Mouse (Mus musculus) midbrain, postnatal 0 days (tissue): ENCODE data around the gene Sec24c. TPM values are rescaled to one million over a fixed set of nuclear protein-coding genes. Genes with fewer than 3 reads are reported as not detected.
"Not testable (repeated sequence)": the region's sequence is repeated elsewhere in the genome, so short reads cannot be mapped to it uniquely, and the experiment has no call there.

Source experiments
- ATAC-seq: fragments of 200-750 bp; cut with Nextera tagmentation; 2 replicates; pipeline ENCODE4 v1.8.0; 2017; ENCODE audit warnings: moderate number of reproducible peaks, mild to moderate bottlenecking, moderate TSS enrichment, moderate library complexity; ENCODE audit not compliant: low FRiP score
- DNase-seq: peaks from one replicate; pipeline ENCODE4 v3.0.0-alpha.2; 2015; ENCODE audit warnings: low spot score
- H3K27ac ChIP-seq: fragments of 300-500 bp; sonication (generic); 2 replicates; pipeline ENCODE4 v1.5.1; 2014; ENCODE audit warnings: low read depth, mild to moderate bottlenecking, low read length, mixed read lengths
- H3K27me3 ChIP-seq: fragments of 300-500 bp; sonication (generic); 2 replicates; pipeline ENCODE4 v1.6.1; 2014; ENCODE audit warnings: low read length, control low read depth, mixed read lengths; ENCODE audit not compliant: insufficient read depth
- H3K36me3 ChIP-seq: fragments of 300-500 bp; sonication (generic); 2 replicates; pipeline ENCODE4 v1.6.1; 2014; ENCODE audit warnings: low read length, control low read depth, mixed read lengths; ENCODE audit not compliant: insufficient read depth
- H3K4me1 ChIP-seq: fragments of 300-500 bp; sonication (generic); 2 replicates; pipeline ENCODE4 v1.6.1; 2014; ENCODE audit warnings: mild to moderate bottlenecking, control low read depth, antibody characterized with exemption, low read length, mixed read lengths; ENCODE audit not compliant: insufficient read depth
- H3K4me2 ChIP-seq: fragments of 300-500 bp; sonication (generic); 2 replicates; pipeline ENCODE4 v1.6.1; 2014; ENCODE audit warnings: low read depth, mild to moderate bottlenecking, low read length, mixed read lengths; ENCODE audit not compliant: poor library complexity, severe bottlenecking
- H3K4me3 ChIP-seq: fragments of 300-500 bp; sonication (generic); 2 replicates; pipeline ENCODE4 v1.5.1; 2014; ENCODE audit warnings: low read depth, mild to moderate bottlenecking, low read length, moderate library complexity
- H3K9ac ChIP-seq: fragments of 300-500 bp; sonication (generic); replicated peaks from 2 replicates; pipeline ENCODE4 v1.6.1; 2014; ENCODE audit warnings: mild to moderate bottlenecking, low read length, moderate library complexity, mixed read lengths; ENCODE audit not compliant: poor library complexity, severe bottlenecking
- H3K9me3 ChIP-seq: fragments of 300-500 bp; sonication (generic); 2 replicates; pipeline ENCODE4 v1.6.1; 2016; ENCODE audit warnings: low read length, control low read depth
- CTCF ChIP-seq: IDR thresholded peaks from 2 replicates; pipeline ENCODE4 v1.5.1; 2016; ENCODE audit warnings: antibody characterized with exemption, mild to moderate bottlenecking
- WGBS: fragments of 180-500 bp; shearing (Covaris S2); extraction: QIAGEN DNeasy Blood & Tissue Kit; methylation state at CpG from one replicate; pipeline ENCODE4 v1.1.7; 2014; 5-methylcytosine and 5-hydroxymethylcytosine counted together
- polyA plus RNA-seq: library from polyadenylated mRNA; unstranded; fragments of >200 nt; fragmentation: Nextera tagmentation; extraction: Ambion mirVana; gene quantifications from 2 replicates; pipeline ENCODE4 v1.2.1, GENCODE M21; 2015
- total RNA-seq: library from RNA; depleted of rRNA; stranded (reverse); fragments of >200 nt; gene quantifications from 2 replicates; pipeline ENCODE4 v1.2.3, GENCODE M21; 2014

Sec24c gene
- total and polyA plus RNA-seq, 2 experiments from 2014 or later = 63.7 to 141 TPM

GRCm38 (mm10) chr14:20702741-20703381, 28.8 kb downstream of the Sec24c start, which contains the start of gene Chchd1:
Chchd1 (plus strand) TSS chr14:20703006.
- no peak for TF ChIP-seq CTCF
- WGBS = under 1% methylated on average over 61 of the region's 61 CpGs
- peak; percentile 84 for DNase-seq
- Histone ChIP-seq H3K9me3 (no peaks in the 10 kb centered on the region), H3K4me1 (peaks cover 8% of the 10 kb centered on the region; the same call in 1 of the 2 replicates), H3K9ac (peak within 1 kb of the TSS; percentile 82), H3K27ac (peak within 1 kb of the TSS; percentile 88), H3K4me2 (peak within 1 kb of the TSS; percentile 64), H3K36me3 (no peaks in the 10 kb centered on the region; the same call in 1 of the 2 replicates), H3K4me3 (peak within 1 kb of the TSS; percentile 66), H3K27me3 (no peaks in the 10 kb centered on the region)
- ATAC-seq = peak; percentile 76

- peak overlapping the region; percentile 82 for H3K9ac ChIP-seq
- H3K9me3 ChIP-seq, H3K36me3 ChIP-seq, ATAC-seq, H3K4me1 ChIP-seq, H3K27me3 ChIP-seq, DNase-seq: not testable (repeated sequence)
- WGBS = 14% methylated on average over 8 of the region's 8 CpGs
- H3K27ac ChIP-seq = peak overlapping the region; percentile 88
- peak overlapping the region; percentile 66 for H3K4me3 ChIP-seq
- peak overlapping the region; percentile 64 for H3K4me2 ChIP-seq
Observed at GRCm38 (mm10) chr14:20703461-20703860, 29.4 kb downstream of the Sec24c start.

DNA sequence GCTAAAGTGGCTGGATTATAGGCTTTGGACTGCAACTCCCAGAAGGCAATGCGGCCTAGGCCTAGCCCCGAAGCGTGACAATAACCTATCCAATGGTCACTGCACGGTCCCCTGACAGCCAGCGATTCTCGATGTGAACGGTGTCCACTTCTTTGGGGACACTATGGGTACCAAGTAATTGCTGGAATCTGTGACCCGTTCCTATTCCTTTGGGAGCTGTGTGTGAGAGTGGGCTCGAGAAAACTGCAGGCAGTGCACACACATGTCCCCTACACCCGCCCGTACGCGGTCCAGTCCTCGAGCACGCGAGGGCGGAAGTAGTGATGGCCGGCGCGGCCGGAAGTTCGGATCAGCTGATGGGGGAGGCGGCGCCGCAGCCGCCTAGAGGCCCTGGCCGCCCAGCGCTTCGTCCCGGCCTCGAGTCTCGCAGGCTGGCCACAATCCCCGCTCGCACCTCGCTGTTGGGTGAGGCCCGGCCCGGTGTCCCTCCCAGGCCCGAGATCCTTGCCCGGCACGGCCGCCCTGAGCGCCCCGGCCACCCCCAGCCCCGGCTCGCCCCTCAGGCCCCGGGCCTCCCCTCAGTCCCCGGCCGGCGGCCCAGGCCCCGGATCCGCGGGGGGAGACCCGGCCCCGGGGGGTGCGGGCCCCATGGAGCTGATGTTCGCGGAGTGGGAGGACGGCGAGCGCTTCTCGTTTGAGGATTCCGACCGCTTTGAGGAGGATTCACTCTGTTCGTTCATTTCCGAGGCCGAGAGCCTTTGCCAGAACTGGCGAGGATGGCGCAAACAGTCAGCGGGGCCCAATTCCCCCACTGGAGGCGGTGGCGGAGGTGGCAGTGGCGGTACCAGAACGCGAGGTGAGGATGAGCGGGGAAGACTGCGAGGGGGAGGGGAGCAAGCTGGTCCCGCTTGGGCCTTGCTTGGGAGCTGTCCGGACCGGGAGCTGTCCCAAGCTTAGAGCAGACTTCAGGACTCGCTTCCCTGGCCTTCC, 33.4 kb downstream of the Sec24c start, which contains the start of gene Zswim8:
TSS of gene Zswim8 (plus strand) at position 352 of the 990 bp plus-strand sequence.
- Histone ChIP-seq H3K36me3 (peaks cover 15% of the 10 kb centered on the region), H3K9me3 (no peaks in the 10 kb centered on the region), H3K27me3 (no peaks in the 10 kb centered on the region), H3K9ac (peak within 1 kb of the TSS; percentile 99), H3K27ac (peak within 1 kb of the TSS; percentile 93), H3K4me2 (peak within 1 kb of the TSS; percentile 73), H3K4me1 (peaks cover 8% of the 10 kb centered on the region), H3K4me3 (peak within 1 kb of the TSS; percentile 100)
- ATAC-seq (peak; percentile 94), DNase-seq (peak; percentile 95)
- WGBS = under 1% methylated on average over 68 of the region's 80 CpGs
- TF ChIP-seq CTCF = no peak

- peak overlapping the region; percentile 99 for H3K9ac ChIP-seq
- 5% methylated on average over 10 of the region's 10 CpGs for WGBS
- peak overlapping the region; percentile 73 for H3K4me2 ChIP-seq
- DNase-seq (no peak), ATAC-seq (no peak)
- peak overlapping the region; percentile 100 for H3K4me3 ChIP-seq
- H3K4me1 ChIP-seq = peaks cover 8% of the 10 kb centered on the region
- H3K27ac ChIP-seq = peak overlapping the region; percentile 93
- TF ChIP-seq CTCF = no peak
- H3K36me3 ChIP-seq = peaks cover 22% of the 10 kb centered on the region
- no peaks in the 10 kb centered on the region for H3K27me3 ChIP-seq
- H3K9me3 ChIP-seq = no peaks in the 10 kb centered on the region
Observed at GRCm38 (mm10) chr14:20708239-20708638, 34.1 kb downstream of the Sec24c start.

- H3K4me2 ChIP-seq = no peak overlapping the region
- H3K9ac ChIP-seq = no peak overlapping the region
- WGBS = 76% methylated on average over 11 of the region's 11 CpGs
- H3K36me3 ChIP-seq = peaks cover 77% of the 10 kb centered on the region
- peaks cover 5% of the 10 kb centered on the region for H3K4me1 ChIP-seq
- no peak overlapping the region for H3K4me3 ChIP-seq
- no peaks in the 10 kb centered on the region for H3K9me3 ChIP-seq
- H3K27me3 ChIP-seq = no peaks in the 10 kb centered on the region
- ATAC-seq = no peak
- H3K27ac ChIP-seq = no peak overlapping the region
- DNase-seq = no peak
- no peak for TF ChIP-seq CTCF
Observed at GRCm38 (mm10) chr14:20713832-20714231, 39.7 kb downstream of the Sec24c start.
